Mouse (Mus musculus): ENCODE data around the gene Chaf1a. TPM values are rescaled to one million over a fixed set of nuclear protein-coding genes. Genes with fewer than 3 reads are reported as not detected.
"Not testable (repeated sequence)": the region's sequence is repeated elsewhere in the genome, so short reads cannot be mapped to it uniquely, and the experiment has no call there.

Gene Chaf1a
- polyA plus RNA-seq, 1 experiment from 2014 or later = 30.0 TPM

GRCm38 (mm10) chr17:56092794-56093193 is 52.6 kb downstream of the Chaf1a start:
- WGBS = 95% methylated on average over 1 of the region's 1 CpGs
- DNase-seq (ENCODE audit: low spot score) = no peak
- Histone ChIP-seq H3K36me3 (peaks cover 79% of the 10 kb centered on the region), H3K4me3 (no peak overlapping the region), H3K9me3 (no peaks in the 10 kb centered on the region), H3K27me3 (ENCODE audit: insufficient read depth, poor library complexity, severe bottlenecking) (no peaks in the 10 kb centered on the region), H3K27ac (no peak overlapping the region), H3K4me1 (no peaks in the 10 kb centered on the region)

- H3K27me3 ChIP-seq (ENCODE audit: insufficient read depth, poor library complexity, severe bottlenecking) = no peaks in the 10 kb centered on the region
- H3K27ac ChIP-seq = no peak overlapping the region
- H3K4me3 ChIP-seq = no peak overlapping the region
- peaks cover 86% of the 10 kb centered on the region for H3K36me3 ChIP-seq
- DNase-seq (ENCODE audit: low spot score) = no peak
- no peaks in the 10 kb centered on the region for H3K9me3 ChIP-seq
- H3K4me1 ChIP-seq = no peaks in the 10 kb centered on the region
- WGBS = 84% methylated on average over 12 of the region's 12 CpGs
These were observed 56.6 kb downstream of the Chaf1a start for GRCm38 (mm10) chr17:56096883-56097282.

DNA sequence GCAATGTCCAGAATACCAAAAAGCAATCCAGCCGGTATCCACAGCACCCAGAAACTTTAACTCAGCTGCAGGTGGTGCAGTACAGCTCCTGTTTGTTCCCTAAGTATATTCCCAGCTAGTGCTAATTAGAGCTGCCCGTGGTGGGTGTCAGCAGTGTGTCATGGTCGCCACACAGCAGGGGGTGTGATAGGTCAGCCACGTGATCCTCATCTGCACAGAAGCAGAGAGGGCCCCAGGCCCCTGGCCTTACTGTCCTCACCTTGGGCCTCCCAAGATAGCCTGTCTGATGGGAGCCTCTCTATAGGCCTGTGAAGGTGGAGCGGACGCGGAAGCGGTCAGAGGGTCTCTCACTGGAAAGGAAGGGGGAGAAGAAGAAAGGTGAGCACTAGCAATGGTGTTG is 57.9 kb downstream of the Chaf1a start:
- Histone ChIP-seq H3K9me3 (no peaks in the 10 kb centered on the region), H3K4me1 (no peaks in the 10 kb centered on the region), H3K27ac (no peak overlapping the region), H3K36me3 (peaks cover 92% of the 10 kb centered on the region), H3K4me3 (no peak overlapping the region), H3K27me3 (ENCODE audit: insufficient read depth, poor library complexity, severe bottlenecking) (no peaks in the 10 kb centered on the region)
- 85% methylated on average over 8 of the region's 8 CpGs for WGBS
- no peak for DNase-seq (ENCODE audit: low spot score)

DNA sequence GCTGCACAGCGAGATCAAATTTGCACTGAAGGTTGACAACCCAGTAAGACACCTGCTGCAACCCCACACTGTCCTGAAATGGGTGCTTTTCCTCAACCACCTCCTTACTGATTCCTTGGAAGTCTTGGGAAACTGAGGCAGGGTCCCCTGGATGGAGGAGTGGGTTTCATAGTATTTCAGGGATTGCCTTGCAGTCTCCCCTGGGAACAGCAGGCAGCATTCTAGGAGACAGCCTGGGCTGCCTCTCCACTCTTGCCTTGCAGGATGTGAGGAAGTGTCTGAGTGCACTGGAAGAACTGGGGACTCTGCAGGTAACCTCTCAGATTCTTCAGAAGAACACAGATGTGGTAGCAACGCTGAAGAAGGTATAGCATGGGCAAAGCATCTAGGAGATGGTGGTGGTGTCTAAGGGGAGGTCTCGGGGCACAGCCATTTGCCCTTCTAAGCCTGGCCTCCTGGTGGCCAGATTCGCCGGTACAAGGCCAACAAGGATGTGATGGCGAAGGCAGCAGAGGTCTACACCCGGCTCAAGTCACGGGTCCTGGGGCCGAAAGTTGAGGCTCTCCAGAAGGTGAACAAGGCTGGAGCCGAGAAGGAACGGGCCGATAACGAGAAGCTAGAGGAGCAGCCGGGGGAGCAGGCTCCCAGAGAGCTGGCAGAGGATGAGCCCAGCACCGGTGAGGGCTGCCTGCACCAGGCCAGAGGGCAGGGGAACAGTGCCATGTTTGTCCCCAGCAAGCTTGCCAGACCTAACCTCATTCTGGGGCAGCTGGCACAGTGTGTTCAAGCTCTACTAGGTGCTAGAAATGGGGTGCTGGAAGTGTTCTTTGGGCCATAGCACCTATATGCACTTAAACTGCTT is 58.7 kb downstream of the Chaf1a start:
- 90% methylated on average over 15 of the region's 15 CpGs for WGBS
- peaks cover 94% of the 10 kb centered on the region for H3K36me3 ChIP-seq
- no peaks in the 10 kb centered on the region for H3K27me3 ChIP-seq (ENCODE audit: insufficient read depth, poor library complexity, severe bottlenecking)
- H3K27ac ChIP-seq = no peak overlapping the region
- DNase-seq (ENCODE audit: low spot score) = no peak
- H3K4me3 ChIP-seq = no peak overlapping the region
- no peaks in the 10 kb centered on the region for H3K4me1 ChIP-seq
- H3K9me3 ChIP-seq = no peaks in the 10 kb centered on the region

GRCm38 (mm10) chr17:56100811-56101210 is 60.6 kb downstream of the Chaf1a start:
- H3K36me3 ChIP-seq = peaks cover 83% of the 10 kb centered on the region
- DNase-seq (ENCODE audit: low spot score) = no peak
- H3K4me3 ChIP-seq = no peak overlapping the region
- H3K27ac ChIP-seq = no peak overlapping the region
- H3K27me3 ChIP-seq (ENCODE audit: insufficient read depth, poor library complexity, severe bottlenecking) = no peaks in the 10 kb centered on the region
- H3K4me1 ChIP-seq = no peaks in the 10 kb centered on the region
- H3K9me3 ChIP-seq = no peaks in the 10 kb centered on the region
- 87% methylated on average over 3 of the region's 3 CpGs for WGBS

DNA sequence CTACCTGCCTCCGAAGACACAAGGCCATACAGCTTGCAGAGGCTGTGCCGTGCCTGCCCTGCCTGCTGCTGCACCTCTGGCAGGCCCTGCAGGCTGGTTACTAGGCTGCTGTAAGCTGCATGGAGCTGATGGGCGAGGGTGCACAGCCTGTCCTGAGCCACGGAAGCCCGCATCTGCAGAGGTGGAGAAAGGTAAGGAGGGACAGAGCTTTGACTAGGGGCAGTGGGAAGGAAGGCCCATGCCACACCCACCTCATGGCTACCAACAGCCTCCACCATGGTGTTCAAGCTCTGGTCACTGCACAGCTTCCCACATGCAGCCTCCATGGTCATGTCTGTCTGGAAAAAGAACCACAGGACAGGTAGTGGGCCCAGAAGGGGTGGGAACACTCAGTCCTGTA is 61.9 kb downstream of the Chaf1a start:
- 91% methylated on average over 5 of the region's 5 CpGs for WGBS
- Histone ChIP-seq H3K27me3 (ENCODE audit: insufficient read depth, poor library complexity, severe bottlenecking) (no peaks in the 10 kb centered on the region), H3K4me1 (no peaks in the 10 kb centered on the region), H3K27ac (no peak overlapping the region), H3K4me3 (no peak overlapping the region), H3K36me3 (peaks cover 69% of the 10 kb centered on the region), H3K9me3 (no peaks in the 10 kb centered on the region)
- DNase-seq (ENCODE audit: low spot score) = no peak

GRCm38 (mm10) chr17:56102927-56103326 is 62.7 kb downstream of the Chaf1a start:
- no peaks in the 10 kb centered on the region for H3K27me3 ChIP-seq (ENCODE audit: insufficient read depth, poor library complexity, severe bottlenecking)
- no peaks in the 10 kb centered on the region for H3K4me1 ChIP-seq
- DNase-seq (ENCODE audit: low spot score) = no peak
- no peaks in the 10 kb centered on the region for H3K9me3 ChIP-seq
- WGBS = 92% methylated on average over 9 of the region's 9 CpGs
- H3K27ac ChIP-seq = no peak overlapping the region
- H3K4me3 ChIP-seq = no peak overlapping the region
- H3K36me3 ChIP-seq = peaks cover 62% of the 10 kb centered on the region

- Histone ChIP-seq H3K9me3 (no peaks in the 10 kb centered on the region), H3K4me1 (peaks cover 4% of the 10 kb centered on the region), H3K36me3 (peaks cover 54% of the 10 kb centered on the region), H3K27ac (no peak overlapping the region), H3K27me3 (ENCODE audit: insufficient read depth, poor library complexity, severe bottlenecking) (no peaks in the 10 kb centered on the region), H3K4me3 (no peak overlapping the region)
- DNase-seq (ENCODE audit: low spot score) = no peak
- 89% methylated on average over 8 of the region's 8 CpGs for WGBS
These were observed 63.4 kb downstream of the Chaf1a start for GRCm38 (mm10) chr17:56103465-56104285.

GRCm38 (mm10) chr17:56104821-56105220 is 64.6 kb downstream of the Chaf1a start:
- not testable (repeated sequence) for H3K4me1 ChIP-seq; H3K27me3 ChIP-seq (ENCODE audit: insufficient read depth, poor library complexity, severe bottlenecking); DNase-seq (ENCODE audit: low spot score); H3K4me3 ChIP-seq; H3K9me3 ChIP-seq; H3K27ac ChIP-seq
- whole genome bisulfite sequencing = 88% methylated on average over 3 of the region's 5 CpGs
- peaks cover 43% of the 10 kb centered on the region for H3K36me3 ChIP-seq

- H3K4me3 ChIP-seq; H3K9me3 ChIP-seq; H3K27me3 ChIP-seq (ENCODE audit: insufficient read depth, poor library complexity, severe bottlenecking); H3K27ac ChIP-seq; DNase-seq (ENCODE audit: low spot score); H3K4me1 ChIP-seq: not testable (repeated sequence)
- 97% methylated on average over 4 of the region's 4 CpGs for WGBS
- peaks cover 27% of the 10 kb centered on the region for H3K36me3 ChIP-seq
These were observed 66.2 kb downstream of the Chaf1a start for GRCm38 (mm10) chr17:56106436-56106835.

- peaks cover 22% of the 10 kb centered on the region for H3K36me3 ChIP-seq
- no peak overlapping the region for H3K27ac ChIP-seq
- no peaks in the 10 kb centered on the region for H3K9me3 ChIP-seq
- WGBS = 59% methylated on average over 4 of the region's 4 CpGs
- no peaks in the 10 kb centered on the region for H3K27me3 ChIP-seq (ENCODE audit: insufficient read depth, poor library complexity, severe bottlenecking)
- H3K4me1 ChIP-seq = peaks cover 7% of the 10 kb centered on the region
- no peak for DNase-seq (ENCODE audit: low spot score)
- no peak overlapping the region for H3K4me3 ChIP-seq
These were observed 66.7 kb downstream of the Chaf1a start for GRCm38 (mm10) chr17:56106981-56107380.

- Histone ChIP-seq H3K36me3 (peaks cover 14% of the 10 kb centered on the region), H3K4me3 (no peak overlapping the region), H3K27ac (no peak overlapping the region), H3K27me3 (ENCODE audit: insufficient read depth, poor library complexity, severe bottlenecking) (peaks cover 2% of the 10 kb centered on the region), H3K9me3 (no peaks in the 10 kb centered on the region), H3K4me1 (peaks cover 7% of the 10 kb centered on the region)
- DNase-seq (ENCODE audit: low spot score) = no peak
- 70% methylated on average over 2 of the region's 2 CpGs for WGBS
These were observed 67.5 kb downstream of the Chaf1a start for GRCm38 (mm10) chr17:56107736-56108135.

- Histone ChIP-seq H3K27ac (0 out of 2 replicates have a peak overlapping the region, but pooled peaks have one; percentile 7), H3K9me3 (no peaks in the 10 kb centered on the region)
- 73% methylated on average over 6 of the region's 6 CpGs for WGBS
These were observed 68.2 kb downstream of the Chaf1a start for GRCm38 (mm10) chr17:56108334-56109044.

More at GRCm38 (mm10) chr17:56108334-56109044, 68.2 kb downstream of the Chaf1a start:
- H3K4me3 ChIP-seq = no peak overlapping the region
- peaks cover 7% of the 10 kb centered on the region for H3K4me1 ChIP-seq
- H3K27me3 ChIP-seq (ENCODE audit: insufficient read depth, poor library complexity, severe bottlenecking) = peaks cover 5% of the 10 kb centered on the region
- peaks cover 7% of the 10 kb centered on the region for H3K36me3 ChIP-seq
- no peak for DNase-seq (ENCODE audit: low spot score)
